Mouse (Mus musculus) hindbrain, postnatal 0 days (tissue): ENCODE results near the gene Sik1. TPM values are rescaled to one million over a fixed set of nuclear protein-coding genes. Genes with fewer than 3 reads are reported as not detected.
A peak's percentile ranks its signal among the peaks of the same experiment; 100 is the strongest.

Experiments
- ATAC-seq: fragments of 200-750 bp; cut with Nextera tagmentation; 2 replicates; pipeline ENCODE4 v1.8.0; 2017; ENCODE audit warnings: mild to moderate bottlenecking, moderate TSS enrichment, moderate library complexity
- DNase-seq: peaks from one replicate; pipeline ENCODE4 v3.0.0-alpha.2; 2015; ENCODE audit warnings: low spot score
- H3K27ac ChIP-seq: fragments of 300-500 bp; sonication (generic); 2 replicates; pipeline ENCODE4 v1.5.1; 2014; ENCODE audit warnings: mild to moderate bottlenecking
- H3K27me3 ChIP-seq: fragments of 300-500 bp; sonication (generic); 2 replicates; pipeline ENCODE4 v1.6.1; 2014; ENCODE audit warnings: low read length, mixed read lengths; ENCODE audit not compliant: insufficient read depth
- H3K36me3 ChIP-seq: fragments of 300-500 bp; sonication (generic); 2 replicates; pipeline ENCODE4 v1.6.1; 2014; ENCODE audit warnings: low read length, mixed read lengths; ENCODE audit not compliant: insufficient read depth
- H3K4me1 ChIP-seq: fragments of 300-500 bp; sonication (generic); 2 replicates; pipeline ENCODE4 v1.6.1; 2014; ENCODE audit warnings: antibody characterized with exemption, low read length, mixed read lengths; ENCODE audit not compliant: insufficient read depth
- H3K4me2 ChIP-seq: fragments of 300-500 bp; sonication (generic); 2 replicates; pipeline ENCODE4 v1.6.1; 2014; ENCODE audit warnings: low read depth, mild to moderate bottlenecking, low read length, moderate library complexity, mixed read lengths
- H3K4me3 ChIP-seq: fragments of 300-500 bp; sonication (generic); 2 replicates; pipeline ENCODE4 v1.5.1; 2014; ENCODE audit warnings: low read length
- H3K9ac ChIP-seq: fragments of 300-500 bp; sonication (generic); replicated peaks from 2 replicates; pipeline ENCODE4 v1.6.1; 2014; ENCODE audit warnings: mild to moderate bottlenecking, low read length, moderate library complexity, mixed read lengths
- H3K9me3 ChIP-seq: fragments of 300-500 bp; sonication (generic); 2 replicates; pipeline ENCODE4 v1.6.1; 2016; ENCODE audit warnings: low read length, mixed read lengths
- CTCF ChIP-seq: IDR thresholded peaks from 2 replicates; pipeline ENCODE4 v1.5.1; 2016; ENCODE audit warnings: antibody characterized with exemption, control low read depth, low read depth
- WGBS: fragments of 180-500 bp; shearing (Covaris S2); extraction: QIAGEN DNeasy Blood & Tissue Kit; methylation state at CpG from one replicate; pipeline ENCODE4 v1.1.7; 2014; 5-methylcytosine and 5-hydroxymethylcytosine counted together
- polyA plus RNA-seq: library from polyadenylated mRNA; unstranded; fragments of >200 nt; fragmentation: Nextera tagmentation; extraction: Ambion mirVana; gene quantifications from 2 replicates; pipeline ENCODE4 v1.2.1, GENCODE M21; 2015
- total RNA-seq: library from RNA; depleted of rRNA; stranded (reverse); fragments of >200 nt; gene quantifications from 2 replicates; pipeline ENCODE4 v1.2.3, GENCODE M21; 2014

The Sik1 gene
- total and polyA plus RNA-seq, 2 experiments from 2014 or later = 18.1 to 39.6 TPM

- no peaks in the 10 kb centered on the region for H3K9me3 ChIP-seq
- no peaks in the 10 kb centered on the region for H3K4me1 ChIP-seq
- 28% methylated on average over 13 of the region's 13 CpGs for WGBS
- no peak overlapping the region for H3K4me2 ChIP-seq
- H3K4me3 ChIP-seq = no peak overlapping the region
- no peak overlapping the region for H3K9ac ChIP-seq
- H3K27ac ChIP-seq = no peak overlapping the region
- ATAC-seq (no peak), DNase-seq (no peak)
- no peaks in the 10 kb centered on the region for H3K27me3 ChIP-seq
- TF ChIP-seq CTCF = no peak
- no peaks in the 10 kb centered on the region for H3K36me3 ChIP-seq
These were observed 15.4 kb upstream of the Sik1 start for GRCm38 (mm10) chr17:31870931-31871421.

- Histone ChIP-seq H3K36me3 (no peaks in the 10 kb centered on the region), H3K27me3 (no peaks in the 10 kb centered on the region), H3K9ac (no peak overlapping the region), H3K4me3 (no peak overlapping the region), H3K27ac (no peak overlapping the region), H3K4me2 (no peak overlapping the region), H3K9me3 (no peaks in the 10 kb centered on the region), H3K4me1 (0 out of 2 replicates have a peak, but pooled peaks cover 3% of the 10 kb centered on the region)
- 77% methylated on average over 9 of the region's 9 CpGs for WGBS
- ATAC-seq = no peak
- TF ChIP-seq CTCF = no peak
- DNase-seq = no peak
These were observed 14.8 kb upstream of the Sik1 start for GRCm38 (mm10) chr17:31870446-31870845.

GRCm38 (mm10) chr17:31868076-31868475, 12.5 kb upstream of the Sik1 start:
- no peak for TF ChIP-seq CTCF
- H3K27ac ChIP-seq = no peak overlapping the region
- H3K4me2 ChIP-seq = no peak overlapping the region
- ATAC-seq (no peak), DNase-seq (no peak)
- H3K27me3 ChIP-seq = no peaks in the 10 kb centered on the region
- H3K4me1 ChIP-seq = 0 out of 2 replicates have a peak, but pooled peaks cover 3% of the 10 kb centered on the region
- no peak overlapping the region for H3K4me3 ChIP-seq
- H3K36me3 ChIP-seq = no peaks in the 10 kb centered on the region
- no peak overlapping the region for H3K9ac ChIP-seq
- 91% methylated on average over 4 of the region's 4 CpGs for WGBS
- H3K9me3 ChIP-seq = no peaks in the 10 kb centered on the region

DNA sequence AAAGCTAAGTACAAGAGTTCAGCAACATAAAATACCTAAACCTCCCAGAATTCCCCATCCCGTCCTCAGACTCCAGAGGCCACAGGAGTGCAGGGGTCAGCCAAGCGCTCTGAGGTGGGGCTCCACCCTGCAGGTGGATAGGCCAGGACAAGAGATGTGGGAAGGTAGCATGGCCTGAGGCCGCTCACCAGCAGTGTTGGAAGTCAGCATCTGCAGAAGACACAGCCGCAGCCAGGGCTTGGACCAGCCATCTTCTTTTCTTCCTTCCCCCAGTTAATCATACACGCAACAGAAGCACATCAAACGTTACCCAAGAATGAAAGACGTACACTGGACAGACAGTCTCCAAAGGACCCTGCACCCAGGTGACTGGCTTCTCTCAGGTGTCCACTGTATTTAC, 11.5 kb upstream of the Sik1 start:
- 95% methylated on average over 7 of the region's 7 CpGs for WGBS
- H3K9ac ChIP-seq = no peak overlapping the region

GRCm38 (mm10) chr17:31865636-31866035, 10.0 kb upstream of the Sik1 start:
- Histone ChIP-seq H3K36me3 (no peaks in the 10 kb centered on the region), H3K9ac (no peak overlapping the region), H3K27ac (no peak overlapping the region), H3K9me3 (no peaks in the 10 kb centered on the region), H3K4me1 (0 out of 2 replicates have a peak, but pooled peaks cover 3% of the 10 kb centered on the region), H3K27me3 (no peaks in the 10 kb centered on the region), H3K4me2 (no peak overlapping the region), H3K4me3 (no peak overlapping the region)
- WGBS = 72% methylated on average over 7 of the region's 7 CpGs
- TF ChIP-seq CTCF = no peak
- ATAC-seq (no peak), DNase-seq (no peak)

More for the DNA sequence above, 11.5 kb upstream of the Sik1 start:
- Histone ChIP-seq H3K4me2 (no peak overlapping the region), H3K4me3 (no peak overlapping the region), H3K27me3 (no peaks in the 10 kb centered on the region), H3K4me1 (0 out of 2 replicates have a peak, but pooled peaks cover 3% of the 10 kb centered on the region), H3K36me3 (no peaks in the 10 kb centered on the region), H3K27ac (no peak overlapping the region), H3K9me3 (no peaks in the 10 kb centered on the region)
- TF ChIP-seq CTCF = no peak
- ATAC-seq = no peak
- no peak for DNase-seq

GRCm38 (mm10) chr17:31864666-31865450, 9.3 kb upstream of the Sik1 start:
- Histone ChIP-seq H3K4me1 (0 out of 2 replicates have a peak, but pooled peaks cover 3% of the 10 kb centered on the region), H3K36me3 (no peaks in the 10 kb centered on the region), H3K27ac (no peak overlapping the region), H3K27me3 (no peaks in the 10 kb centered on the region), H3K4me3 (no peak overlapping the region), H3K9me3 (no peaks in the 10 kb centered on the region), H3K4me2 (no peak overlapping the region), H3K9ac (0 out of 2 replicates have a peak overlapping the region, but pooled peaks have one; percentile 28)
- TF ChIP-seq CTCF = no peak
- ATAC-seq = no peak
- no peak for DNase-seq
- WGBS = 60% methylated on average over 11 of the region's 11 CpGs
